Mouse (Mus musculus) embryo, embryonic 10 days (tissue): ENCODE results near the gene Srcap.
"Not testable (repeated sequence)": the region's sequence is repeated elsewhere in the genome, so short reads cannot be mapped to it uniquely, and the experiment has no call there.

ENCODE experiments used
- DNase-seq: peaks from one replicate; pipeline ENCODE4 v3.0.0-alpha.2; 2015; ENCODE audit warnings: low spot score

The Srcap gene

GRCm38 (mm10) chr7:127491846-127492245 lies 19.9 kb upstream of the Srcap start:
- no peak for DNase-seq

- DNase-seq, result no peak
These were observed 17.1 kb upstream of the Srcap start for GRCm38 (mm10) chr7:127494648-127495047.

DNA sequence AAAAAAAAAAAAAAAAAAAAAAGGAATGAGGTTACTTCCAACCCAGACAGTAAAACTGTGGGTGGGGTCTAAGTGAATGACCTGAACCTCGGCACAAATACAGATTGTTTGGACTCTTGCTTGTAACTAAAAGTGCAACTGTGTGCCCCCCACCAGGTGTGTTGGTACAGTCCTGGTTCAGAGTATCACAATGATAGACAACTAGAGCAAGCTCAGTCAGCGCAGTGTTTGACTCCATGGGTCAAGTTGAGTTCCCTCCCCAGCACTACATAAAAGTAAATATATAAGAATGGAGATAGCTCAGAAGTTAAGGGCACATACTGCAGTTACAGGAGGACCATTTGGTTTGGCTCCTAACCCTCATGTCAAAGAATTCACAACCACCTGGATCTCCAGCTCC lies 14.4 kb upstream of the Srcap start:
- no peak for DNase-seq

GRCm38 (mm10) chr7:127498407-127498806 lies 13.4 kb upstream of the Srcap start:
- peak; percentile 53 for DNase-seq

DNA sequence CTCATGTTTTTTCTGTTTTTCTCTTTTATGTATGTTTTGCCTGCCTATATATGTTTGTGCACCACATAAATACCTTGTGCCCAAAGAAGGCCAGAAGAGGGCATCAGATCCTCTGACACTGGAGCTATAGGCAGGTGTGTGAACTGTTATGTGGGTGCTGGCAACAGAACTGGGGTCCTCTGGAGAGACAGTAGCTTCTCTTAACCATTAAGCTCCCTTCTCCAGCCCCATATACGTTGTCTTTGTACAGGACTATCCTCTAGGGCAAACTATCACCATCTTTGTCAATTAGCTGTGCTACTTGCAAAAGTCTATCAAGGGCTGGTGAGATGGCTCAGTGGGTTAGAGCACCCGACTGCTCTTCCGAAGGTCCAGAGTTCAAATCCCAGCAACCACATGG lies 3.5 kb upstream of the Srcap start:
- no peak for DNase-seq

- not testable (repeated sequence) for DNase-seq
These were observed 2.0 kb upstream of the Srcap start for GRCm38 (mm10) chr7:127509830-127510229.

DNA sequence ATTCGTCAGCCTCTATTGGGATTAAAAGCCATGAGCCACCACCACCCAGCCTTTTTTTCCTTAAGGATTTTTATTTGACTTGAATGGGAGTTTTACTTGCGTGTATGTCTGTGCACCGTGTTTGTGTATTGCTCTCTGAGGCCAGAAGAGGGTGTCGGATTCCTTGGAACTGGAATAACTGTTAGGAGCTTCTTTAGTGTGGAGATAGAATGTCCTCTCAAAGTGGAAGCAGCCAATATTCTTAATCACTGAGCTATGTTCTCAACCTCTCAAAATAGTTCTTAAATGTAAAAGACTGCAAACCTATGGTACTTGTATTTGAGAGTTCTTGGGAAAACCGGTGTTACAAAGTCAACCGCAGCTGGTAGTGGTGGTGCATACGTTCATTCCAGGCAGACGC lies 542 bp upstream of the Srcap start:
- DNase-seq, result peak; percentile 42

DNA sequence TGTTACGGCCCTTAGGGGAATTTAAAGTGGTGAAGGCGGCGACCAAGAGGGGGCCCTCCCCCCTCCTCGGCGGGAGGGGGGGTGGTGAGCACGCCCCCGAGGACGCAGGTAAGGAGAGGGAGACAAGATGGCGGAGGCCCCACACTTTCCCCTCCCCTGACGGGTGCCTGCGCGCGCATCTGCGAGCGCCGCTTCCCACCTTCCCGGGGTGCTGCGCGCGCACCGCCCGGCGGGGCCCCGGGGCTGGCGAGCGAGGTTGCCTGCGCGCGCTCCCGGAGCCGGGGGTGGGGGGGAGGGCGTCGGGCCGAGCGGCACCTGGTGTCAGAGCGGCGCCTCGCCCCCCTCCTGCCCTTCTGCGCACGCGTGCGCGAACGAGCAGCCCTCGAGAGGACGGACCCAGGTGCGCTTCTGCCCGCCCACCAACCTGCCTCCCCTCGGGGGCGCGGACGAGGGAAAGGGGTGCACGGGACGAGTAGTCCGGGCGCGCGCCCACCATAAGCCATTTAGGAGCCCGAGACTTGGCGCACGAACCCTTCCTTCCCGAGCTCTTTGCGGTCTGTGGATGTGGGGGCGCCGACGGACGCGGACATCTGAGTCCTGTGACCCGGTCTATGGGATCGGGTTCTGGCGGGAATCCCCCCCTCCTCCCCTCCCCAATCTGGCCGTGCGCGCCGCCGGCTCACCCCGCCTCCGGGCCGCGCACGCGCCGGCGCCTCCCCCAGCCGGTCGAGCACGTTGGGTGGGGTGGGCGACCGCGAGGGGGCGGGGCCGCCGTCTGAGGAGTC lies 640 bp downstream of the Srcap start:
- peak; percentile 89 for DNase-seq

GRCm38 (mm10) chr7:127513016-127513390 lies 1.2 kb downstream of the Srcap start:
- DNase-seq, result no peak

DNA sequence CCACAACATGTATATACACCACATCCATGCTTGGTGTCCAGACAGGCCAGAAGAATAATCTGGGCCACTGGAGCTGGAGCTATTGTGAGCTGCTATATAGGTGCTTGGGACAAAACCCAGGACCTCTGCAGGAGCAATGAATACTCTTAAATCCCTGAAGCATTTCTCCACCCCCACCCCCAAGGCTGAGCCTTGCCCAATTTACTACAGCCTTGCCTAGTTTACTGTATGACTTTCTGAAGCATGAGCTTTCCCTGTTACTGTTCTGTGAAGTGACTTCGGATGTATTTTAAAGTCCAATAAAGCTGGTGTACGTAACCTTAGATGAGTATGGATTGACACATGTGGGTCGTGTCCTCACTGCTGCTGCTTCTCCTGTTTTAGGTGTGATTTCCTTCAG lies 2.0 kb downstream of the Srcap start:
- DNase-seq, result no peak

GRCm38 (mm10) chr7:127515846-127516245 lies 4.1 kb downstream of the Srcap start:
- DNase-seq, result no peak

DNA sequence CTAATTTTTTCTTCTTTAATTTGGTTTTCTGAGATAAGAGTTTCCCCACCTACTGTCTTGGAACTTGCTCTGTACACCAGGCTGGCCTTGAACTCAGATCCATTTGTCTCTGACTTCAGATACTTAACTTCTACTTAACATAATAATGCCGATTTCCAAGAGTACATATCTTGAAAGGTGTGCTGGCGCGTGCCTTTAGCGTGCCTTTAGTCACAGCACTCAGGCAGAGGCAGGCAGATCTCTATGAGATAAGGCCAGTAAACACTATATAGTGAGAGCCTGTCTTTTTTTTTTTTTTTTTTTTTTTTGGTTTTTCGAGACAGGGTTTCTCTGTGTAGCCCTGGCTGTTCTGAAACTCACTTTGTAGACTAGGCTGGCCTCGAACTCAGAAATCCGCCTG lies 4.6 kb downstream of the Srcap start:
- DNase-seq, result no peak

- no peak for DNase-seq
These were observed 7.5 kb downstream of the Srcap start, which contains the start of gene Gm42715 for GRCm38 (mm10) chr7:127519284-127519683. TSS of gene Gm42715 (plus strand) at chr7:127519584.

- no peak for DNase-seq
These were observed 29.9 kb downstream of the Srcap start for GRCm38 (mm10) chr7:127541671-127542070.

- DNase-seq, result no peak
These were observed 37.5 kb downstream of the Srcap start for GRCm38 (mm10) chr7:127549116-127549835.

GRCm38 (mm10) chr7:127551558-127551957 lies 39.8 kb downstream of the Srcap start:
- DNase-seq, result no peak

DNA sequence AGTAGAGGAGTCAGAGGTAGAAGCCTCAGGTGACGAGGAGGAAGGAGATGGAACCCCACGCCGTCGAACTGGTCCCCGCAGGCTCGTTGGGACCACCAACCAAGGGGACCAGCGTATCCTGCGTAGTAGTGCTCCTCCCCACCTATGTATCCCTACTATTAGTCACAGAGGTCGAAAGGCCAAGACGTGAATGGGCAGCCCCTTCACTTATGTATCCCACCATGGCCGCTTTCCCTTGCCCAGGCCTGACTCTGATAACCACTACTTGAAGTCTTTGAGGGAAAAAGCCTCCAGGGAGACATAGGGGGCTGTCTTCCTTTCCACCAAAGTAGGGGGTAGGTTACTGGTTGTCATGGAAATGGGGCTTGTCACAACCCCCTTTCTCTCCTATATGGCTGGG lies 48.8 kb downstream of the Srcap start:
- no peak for DNase-seq

GRCm38 (mm10) chr7:127561340-127561858 lies 49.6 kb downstream of the Srcap start, which contains the start of gene Tmem265:
TSS of gene Tmem265 (plus strand) at chr7:127561390.
- DNase-seq, result no peak

- no peak for DNase-seq
These were observed 52.8 kb downstream of the Srcap start for GRCm38 (mm10) chr7:127564381-127565150.

GRCm38 (mm10) chr7:127572895-127573471 lies 61.2 kb downstream of the Srcap start, which contains the start of gene Phkg2:
TSS of gene Phkg2 (plus strand) at chr7:127573340.
- peak; percentile 97 for DNase-seq

DNA sequence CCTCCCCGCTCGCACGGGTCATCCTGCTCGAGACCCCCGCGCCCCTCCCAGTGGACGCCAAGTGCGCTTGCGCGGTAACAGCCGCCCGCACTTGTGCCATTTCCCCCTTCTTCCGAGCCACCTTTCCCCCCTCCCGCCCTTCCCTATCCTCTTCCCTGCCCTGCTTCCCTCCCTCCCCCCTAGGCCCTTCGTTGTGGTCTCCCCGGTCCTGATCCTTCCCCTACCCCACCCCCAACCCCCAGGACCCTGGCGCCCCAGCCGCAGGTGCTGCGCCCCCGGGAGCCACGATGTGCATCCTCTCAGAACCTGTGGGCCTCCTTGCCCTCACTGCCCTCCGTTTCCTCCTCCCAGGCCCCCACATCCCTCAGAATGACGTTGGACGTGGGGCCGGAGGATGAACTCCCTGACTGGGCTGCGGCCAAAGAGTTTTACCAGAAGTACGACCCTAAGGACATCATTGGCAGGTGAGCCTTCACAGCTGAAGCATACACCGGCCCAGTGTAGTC lies 61.8 kb downstream of the Srcap start:
- peak; percentile 27 for DNase-seq

DNA sequence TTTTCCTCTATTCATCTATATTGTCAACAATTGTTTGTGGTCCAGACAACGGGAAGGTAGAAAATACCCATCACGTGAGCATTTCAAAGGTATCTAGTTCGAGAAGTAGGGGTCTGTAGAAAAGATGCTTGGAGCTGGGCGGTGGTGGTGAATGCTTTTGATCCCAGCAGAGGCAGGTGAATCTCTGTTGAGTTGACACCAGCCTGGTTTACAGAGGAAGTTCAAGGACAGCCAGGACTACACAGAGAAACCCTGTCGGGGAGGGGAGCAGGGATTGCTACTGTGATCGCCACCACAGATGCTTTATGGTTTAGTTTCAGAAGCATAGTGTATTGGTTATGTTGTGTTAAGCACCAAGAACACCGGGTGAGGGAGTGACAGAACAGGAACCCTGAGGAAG lies 62.3 kb downstream of the Srcap start:
- DNase-seq, result no peak
